Comparison of ENCODE assay signal across 13 mouse cellular contexts in the genomic region with DNA sequence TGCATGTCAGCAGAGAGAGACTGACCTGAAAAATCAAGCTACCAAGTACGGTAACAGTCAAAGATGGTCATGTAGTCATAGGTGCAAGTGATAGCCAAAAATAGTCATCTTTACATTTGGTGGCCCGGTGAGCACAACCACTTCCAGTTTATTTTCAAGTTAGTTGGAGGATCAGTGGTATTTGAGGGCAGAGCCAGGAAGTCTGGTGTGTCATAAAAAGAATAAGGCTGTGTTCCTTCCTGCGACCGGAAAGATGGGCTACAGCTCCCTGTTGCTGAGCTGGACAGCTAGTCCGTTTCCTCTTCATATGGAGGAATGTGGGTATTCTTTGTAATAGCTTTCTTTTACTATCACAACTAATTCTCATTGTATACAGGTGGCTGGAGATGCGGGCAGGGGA.
"Had no signal": no experiment of that assay in that cellular context is flagged by ENCODE, and none has a peak within 500 bp of the region (broad histone marks: within the 10 kb centered on the region; RNA-seq: fewer than 3 reads in every experiment).

No protein-coding gene starts in this region.

- H3K4me3 ChIP-seq: limb, embryonic 15.5 days; liver, embryonic 13.5 days; lung, embryonic 15.5 days; midbrain, embryonic 15.5 days; stomach, embryonic 15.5 days had no signal

- H3K36me3 ChIP-seq: limb, embryonic 15.5 days; liver, embryonic 13.5 days; lung, embryonic 15.5 days; midbrain, embryonic 15.5 days; stomach, embryonic 15.5 days had no signal

- H3K27me3 ChIP-seq: limb, embryonic 15.5 days; liver, embryonic 13.5 days; lung, embryonic 15.5 days; midbrain, embryonic 15.5 days; stomach, embryonic 15.5 days had no signal

- DNase-seq: kidney, adult 8-10 months; kidney, postnatal 36 days; layer of hippocampus, adult 9-11 months; layer of hippocampus, postnatal 36 days; liver, embryonic 13.5 days; liver, postnatal 0 days; thymus, adult 2 months; thymus, postnatal 25 days had no signal

- H3K27ac ChIP-seq: limb, embryonic 15.5 days; liver, embryonic 13.5 days; lung, embryonic 15.5 days; midbrain, embryonic 15.5 days; stomach, embryonic 15.5 days had no signal

- H3K4me2 ChIP-seq: limb, embryonic 15.5 days; liver, embryonic 13.5 days; lung, embryonic 15.5 days; midbrain, embryonic 11.5 days; midbrain, embryonic 15.5 days; stomach, embryonic 15.5 days had no signal

- H3K9ac ChIP-seq: limb, embryonic 15.5 days; liver, embryonic 13.5 days; liver, postnatal 0 days; lung, embryonic 15.5 days; midbrain, embryonic 15.5 days; stomach, embryonic 15.5 days had no signal

- H3K4me1 ChIP-seq: limb, embryonic 15.5 days; liver, embryonic 13.5 days; lung, embryonic 15.5 days; midbrain, embryonic 15.5 days; stomach, embryonic 15.5 days had no signal

- H3K9me3 ChIP-seq: limb, embryonic 15.5 days; liver, embryonic 13.5 days; lung, embryonic 15.5 days; midbrain, embryonic 15.5 days; stomach, embryonic 15.5 days had no signal

- ATAC-seq: liver, postnatal 0 days; midbrain, embryonic 15.5 days had no signal
